Mouse (Mus musculus) limb, embryonic 14.5 days (tissue): Measurements from ENCODE around the gene Rabl2. TPM values are rescaled to one million over a fixed set of nuclear protein-coding genes. Genes with fewer than 3 reads are reported as not detected.

Experiments used
- ATAC-seq: fragments of 200-750 bp; cut with Nextera tagmentation; 2 replicates; pipeline ENCODE4 v1.8.0; 2017; ENCODE audit warnings: low read depth, moderate number of reproducible peaks, moderate TSS enrichment; ENCODE audit not compliant: low FRiP score
- DNase-seq: peaks from one replicate; pipeline ENCODE4 v3.0.0-alpha.2; 2015; ENCODE audit warnings: low spot score
- H3K27ac ChIP-seq: fragments of 300-500 bp; sonication (generic); replicated peaks from 2 replicates; pipeline ENCODE4 v1.5.1; 2014; ENCODE audit warnings: low read depth, mild to moderate bottlenecking, low read length, moderate library complexity, mixed read lengths
- H3K27me3 ChIP-seq: fragments of 300-500 bp; sonication (generic); 2 replicates; pipeline ENCODE4 v1.6.1; 2014; ENCODE audit warnings: low read length, mixed read lengths; ENCODE audit not compliant: control insufficient read depth, insufficient read depth
- H3K36me3 ChIP-seq: fragments of 300-500 bp; sonication (generic); 2 replicates; pipeline ENCODE4 v1.6.1; 2014; ENCODE audit warnings: mild to moderate bottlenecking, low read length, moderate library complexity, mixed read lengths; ENCODE audit not compliant: control insufficient read depth, insufficient read depth
- H3K4me1 ChIP-seq: fragments of 300-500 bp; sonication (generic); 2 replicates; pipeline ENCODE4 v1.6.1; 2014; ENCODE audit warnings: antibody characterized with exemption, low read length, mixed read lengths; ENCODE audit not compliant: control insufficient read depth, insufficient read depth
- H3K4me2 ChIP-seq: fragments of 300-500 bp; sonication (generic); replicated peaks from 2 replicates; pipeline ENCODE4 v1.6.1; 2014; ENCODE audit warnings: low read depth, mild to moderate bottlenecking, low read length, moderate library complexity; ENCODE audit not compliant: severe bottlenecking
- H3K4me3 ChIP-seq: fragments of 300-500 bp; sonication (generic); replicated peaks from 2 replicates; pipeline ENCODE4 v1.5.1; 2014; ENCODE audit warnings: low read length
- H3K9ac ChIP-seq: fragments of 300-500 bp; sonication (generic); 2 replicates; pipeline ENCODE4 v1.6.1; 2014; ENCODE audit warnings: mild to moderate bottlenecking, low read depth, low read length, moderate library complexity; ENCODE audit not compliant: severe bottlenecking
- H3K9me3 ChIP-seq: fragments of 300-500 bp; sonication (generic); 2 replicates; pipeline ENCODE4 v1.6.1; 2016; ENCODE audit warnings: low read length; ENCODE audit not compliant: control insufficient read depth
- POLR2A ChIP-seq: fragments of 200-500 bp; IDR thresholded peaks from 2 replicates; pipeline ENCODE4 v1.8.0; 2012; ENCODE audit warnings: inconsistent platforms, mild to moderate bottlenecking, moderate library complexity, borderline replicate concordance; ENCODE audit not compliant: insufficient read depth, insufficient read length; ENCODE audit errors: extremely low read depth
- WGBS: fragments of 180-500 bp; shearing (Covaris S2); extraction: QIAGEN DNeasy Blood & Tissue Kit; methylation state at CpG from one replicate; pipeline ENCODE4 v1.1.7; 2014; 5-methylcytosine and 5-hydroxymethylcytosine counted together
- polyA plus RNA-seq, 2 experiments: library from polyadenylated mRNA; depleted of rRNA in 1 of 2; stranded (reverse) in 1 of 2; unstranded in 1 of 2; fragments of >200 nt; fragmentation: Nextera tagmentation in 1 of 2; extraction: Ambion mirVana in 1 of 2; gene quantifications; 2 replicates each; pipeline versions ENCODE4 v1.2.1 to v1.2.3; 2012 to 2014

The Rabl2 gene
- polyA plus RNA-seq, 2 experiments: 42.4 to 69.2 TPM

DNA sequence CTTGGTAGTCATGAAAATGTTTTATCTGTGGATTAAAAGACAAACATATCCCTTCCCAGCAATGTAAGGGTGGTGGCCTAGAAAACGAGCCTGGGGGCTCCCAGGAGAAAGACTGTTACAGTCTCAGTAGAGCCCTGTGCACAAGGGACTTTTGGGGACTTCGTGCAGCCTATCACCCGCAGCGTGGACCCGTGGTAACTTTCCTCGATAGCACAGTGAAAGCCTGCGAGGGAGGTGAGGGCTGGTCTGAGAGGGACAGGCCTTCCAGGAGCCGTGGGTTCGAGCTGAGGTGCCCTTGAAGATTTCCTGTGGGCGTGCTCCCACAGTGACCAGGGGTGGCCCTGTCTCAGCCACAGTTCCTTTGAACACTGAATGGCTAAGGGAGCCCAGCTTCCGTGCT, 6.1 kb downstream of the Rabl2 start:
- Histone ChIP-seq H3K27me3 (no peaks in the 10 kb centered on the region), H3K9ac (no peak overlapping the region), H3K36me3 (peaks cover 33% of the 10 kb centered on the region), H3K9me3 (no peaks in the 10 kb centered on the region), H3K4me2 (no peak overlapping the region), H3K4me3 (no peak overlapping the region), H3K27ac (no peak overlapping the region), H3K4me1 (no peaks in the 10 kb centered on the region; the same call in 1 of the 2 replicates)
- 91% methylated on average over 11 of the region's 11 CpGs for WGBS
- DNase-seq: no peak
- no peak for TF ChIP-seq POLR2A
- ATAC-seq: no peak

GRCm38 (mm10) chr15:89585101-89585500, 6.6 kb downstream of the Rabl2 start:
- H3K9me3 ChIP-seq: no peaks in the 10 kb centered on the region
- 87% methylated on average over 5 of the region's 5 CpGs for WGBS
- no peak for DNase-seq

GRCm38 (mm10) chr15:89582494-89582893, 9.2 kb downstream of the Rabl2 start:
- H3K4me3 ChIP-seq: no peak overlapping the region
- TF ChIP-seq POLR2A: no peak
- H3K4me1 ChIP-seq: no peaks in the 10 kb centered on the region
- H3K27ac ChIP-seq: no peak overlapping the region
- ATAC-seq (no peak), DNase-seq (no peak)
- H3K9me3 ChIP-seq: no peaks in the 10 kb centered on the region
- 92% methylated on average over 7 of the region's 7 CpGs for WGBS
- no peak overlapping the region for H3K4me2 ChIP-seq
- H3K36me3 ChIP-seq: peaks cover 27% of the 10 kb centered on the region
- no peaks in the 10 kb centered on the region for H3K27me3 ChIP-seq
- H3K9ac ChIP-seq: no peak overlapping the region

More at GRCm38 (mm10) chr15:89585101-89585500, 6.6 kb downstream of the Rabl2 start:
- Histone ChIP-seq H3K4me2 (no peak overlapping the region), H3K27ac (no peak overlapping the region), H3K36me3 (peaks cover 33% of the 10 kb centered on the region), H3K4me3 (no peak overlapping the region), H3K27me3 (no peaks in the 10 kb centered on the region), H3K4me1 (no peaks in the 10 kb centered on the region), H3K9ac (no peak overlapping the region)
- no peak for TF ChIP-seq POLR2A
- ATAC-seq: no peak

- WGBS: 70% methylated on average over 8 of the region's 8 CpGs
- no peaks in the 10 kb centered on the region for H3K4me1 ChIP-seq
- no peak overlapping the region for H3K4me2 ChIP-seq
- H3K27ac ChIP-seq: no peak overlapping the region
- no peak for DNase-seq
- H3K36me3 ChIP-seq: no peaks in the 10 kb centered on the region
- no peak overlapping the region for H3K4me3 ChIP-seq
- H3K9ac ChIP-seq: no peak overlapping the region
- no peaks in the 10 kb centered on the region for H3K27me3 ChIP-seq
- ATAC-seq: no peak
- TF ChIP-seq POLR2A: no peak
- no peaks in the 10 kb centered on the region for H3K9me3 ChIP-seq
Measured at GRCm38 (mm10) chr15:89572147-89572546, 19.6 kb downstream of the Rabl2 start.

- H3K27me3 ChIP-seq: no peaks in the 10 kb centered on the region
- H3K27ac ChIP-seq: no peak within 1 kb of the TSS
- no peak within 1 kb of the TSS for H3K4me2 ChIP-seq
- no peak for TF ChIP-seq POLR2A
- 83% methylated on average over 6 of the region's 6 CpGs for WGBS
- DNase-seq (no peak), ATAC-seq (no peak)
- no peaks in the 10 kb centered on the region for H3K9me3 ChIP-seq
- no peak within 1 kb of the TSS for H3K4me3 ChIP-seq
- H3K36me3 ChIP-seq: no peaks in the 10 kb centered on the region
- no peak within 1 kb of the TSS for H3K9ac ChIP-seq
- no peaks in the 10 kb centered on the region for H3K4me1 ChIP-seq
Measured at GRCm38 (mm10) chr15:89568114-89568513, 23.6 kb downstream of the Rabl2 start, which contains the start of gene Acr. Acr (plus strand) TSS chr15:89568326.

DNA sequence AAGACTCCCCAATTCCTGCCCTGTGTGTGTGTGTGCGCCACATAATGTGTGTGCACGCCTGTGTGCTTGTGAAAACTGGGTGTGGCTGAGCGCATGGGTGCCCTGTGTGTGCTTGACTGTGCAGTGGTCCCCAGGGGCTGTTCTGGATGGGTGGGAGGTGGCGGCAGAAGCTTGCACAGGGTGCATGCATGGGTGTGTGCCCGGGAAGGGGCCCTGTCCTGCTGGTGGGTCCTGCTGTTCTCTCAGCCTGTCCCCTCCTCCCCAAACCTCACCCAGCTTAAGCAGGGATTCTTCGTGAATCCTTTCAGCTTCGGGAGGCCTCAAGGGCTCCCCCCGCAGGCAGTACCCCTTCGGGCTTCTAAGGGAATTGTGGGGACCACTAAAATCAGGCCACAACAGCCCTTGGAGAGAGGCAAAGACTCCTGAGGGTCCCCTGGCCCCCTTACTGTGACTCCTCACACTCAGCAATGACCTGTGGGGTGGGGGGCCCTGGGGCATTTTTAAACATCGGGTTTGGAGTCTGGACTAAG, 32.5 kb downstream of the Rabl2 start:
- WGBS: 51% methylated on average over 10 of the region's 10 CpGs
- no peak for TF ChIP-seq POLR2A
- Histone ChIP-seq H3K36me3 (peaks cover 9% of the 10 kb centered on the region; the same call in 1 of the 2 replicates), H3K9me3 (no peaks in the 10 kb centered on the region), H3K4me2 (no peak overlapping the region), H3K27me3 (peaks cover 34% of the 10 kb centered on the region), H3K27ac (no peak overlapping the region), H3K9ac (no peak overlapping the region), H3K4me1 (peaks cover 14% of the 10 kb centered on the region; the same call in 1 of the 2 replicates), H3K4me3 (no peak overlapping the region)
- no peak for ATAC-seq
- no peak for DNase-seq
